Mouse (Mus musculus) liver, adult (tissue): ENCODE data around the gene Ankrd55.

Source experiments
- GATA4 ChIP-seq: IDR thresholded peaks from 2 replicates; pipeline ENCODE4 v1.6.1; 2014; ENCODE audit warnings: mild to moderate bottlenecking, low read length; ENCODE audit not compliant: insufficient replicate concordance

The Ankrd55 gene

DNA sequence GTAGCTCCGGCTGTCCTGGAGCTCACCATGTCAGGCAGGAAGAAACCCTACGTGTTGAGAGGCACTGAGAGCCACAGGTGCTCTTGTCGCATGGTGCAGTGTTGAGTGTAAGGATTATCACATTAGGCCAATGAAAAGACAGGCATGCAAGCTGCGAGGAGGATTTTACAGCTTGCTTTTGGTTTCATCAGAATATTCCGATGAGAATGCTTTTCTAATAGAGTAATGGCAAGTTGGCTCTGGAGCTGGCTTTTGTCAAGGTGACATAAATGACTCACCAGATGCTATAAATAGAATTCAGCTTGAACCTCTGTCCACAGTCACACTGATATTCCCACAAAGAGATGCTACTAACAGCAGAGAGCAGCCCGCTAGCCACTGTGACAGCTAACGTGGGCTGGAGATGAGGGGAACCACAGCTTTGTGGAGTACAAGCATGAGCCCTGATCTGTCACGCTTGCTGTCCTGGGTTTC, 137.0 kb downstream of the Ankrd55 start:
- TF ChIP-seq GATA4 = no peak

DNA sequence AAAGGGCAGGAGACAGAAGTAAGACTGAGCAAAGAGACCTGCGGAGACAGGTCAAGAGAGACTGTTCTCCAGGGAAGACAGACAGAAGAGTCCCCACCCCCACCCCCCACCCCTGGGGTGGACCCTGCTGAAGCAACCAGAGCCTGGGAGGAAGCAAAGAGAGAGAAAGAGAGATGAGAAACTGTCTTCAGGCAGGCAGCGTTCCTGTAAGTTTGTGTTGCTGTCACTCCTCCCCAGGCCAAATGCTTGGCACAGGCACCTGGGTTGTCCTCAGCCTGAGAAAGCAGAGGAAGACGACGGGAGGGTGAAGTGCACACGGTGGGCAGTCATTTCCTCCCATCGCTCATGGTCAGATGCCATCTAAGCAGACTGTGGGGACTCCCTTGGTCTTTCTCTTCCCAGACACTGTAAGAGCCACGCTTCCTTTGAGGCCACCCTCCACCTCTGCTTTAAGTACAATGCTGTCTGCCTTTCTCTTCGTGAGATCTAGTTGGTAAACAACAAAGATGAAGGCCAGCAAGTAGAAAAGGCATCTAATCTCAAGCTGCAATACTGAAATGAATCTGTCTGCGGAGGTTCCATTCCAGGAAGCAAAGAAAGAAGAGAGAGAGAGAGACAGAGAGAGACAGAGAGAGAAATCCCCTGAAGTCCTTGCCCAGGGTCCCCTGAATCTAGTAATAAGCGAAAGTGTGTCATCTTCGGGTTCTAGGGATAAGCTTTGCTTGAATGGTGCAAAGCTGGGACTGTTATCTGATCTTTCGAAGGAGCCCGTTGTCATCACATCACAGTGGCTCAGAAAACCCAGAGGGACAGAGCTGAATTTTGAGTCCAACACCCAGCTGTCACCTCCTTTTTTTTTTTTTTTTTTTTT, 138.2 kb downstream of the Ankrd55 start:
- TF ChIP-seq GATA4 = no peak

DNA sequence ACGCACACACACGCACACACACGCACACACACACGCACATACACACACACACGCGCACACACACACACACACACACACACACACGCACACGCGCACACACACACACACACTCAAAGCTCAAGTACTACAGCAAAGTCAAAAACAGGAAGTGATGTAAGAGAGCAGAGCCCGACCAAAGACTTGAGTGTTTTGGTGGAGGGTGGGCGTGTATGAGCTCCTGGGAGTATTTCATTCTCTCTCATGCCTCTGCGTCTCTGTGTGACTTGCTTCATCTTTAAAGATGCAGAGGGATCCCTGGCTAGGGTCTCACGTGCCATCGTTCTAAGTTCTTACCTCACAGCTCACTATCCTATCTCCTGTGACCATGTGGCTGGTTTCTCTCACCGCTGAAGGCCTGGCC, 139.3 kb downstream of the Ankrd55 start:
- no peak for TF ChIP-seq GATA4

GRCm38 (mm10) chr13:112433271-112433670, 145.0 kb downstream of the Ankrd55 start:
- no peak; the same call in 1 of the 2 replicates for TF ChIP-seq GATA4
